Mouse (Mus musculus) layer of hippocampus, adult 8-10 months (tissue): ENCODE results near the gene Hist2h2ab. TPM values are rescaled to one million over a fixed set of nuclear protein-coding genes. Genes with fewer than 3 reads are reported as not detected.
A peak's percentile ranks its signal among the peaks of the same experiment; 100 is the strongest.
"Not testable (repeated sequence)": the region's sequence is repeated elsewhere in the genome, so short reads cannot be mapped to it uniquely, and the experiment has no call there.

ENCODE experiments used
- DNase-seq, 2 experiments: peaks; one replicate each; pipeline ENCODE4 v3.0.0; 2022; ENCODE audit warnings: low spot score in 2 of 2
- total RNA-seq, 4 experiments: library from RNA; stranded (reverse); gene quantifications; 2 replicates each; pipeline ENCODE4 v1.2.4; 2022

The Hist2h2ab gene
- total RNA-seq: 10 to 100 TPM in 1 of 4 experiments, 1 to 10 TPM in 3; 7.7 to 10.8 (median 8.0) TPM

DNA sequence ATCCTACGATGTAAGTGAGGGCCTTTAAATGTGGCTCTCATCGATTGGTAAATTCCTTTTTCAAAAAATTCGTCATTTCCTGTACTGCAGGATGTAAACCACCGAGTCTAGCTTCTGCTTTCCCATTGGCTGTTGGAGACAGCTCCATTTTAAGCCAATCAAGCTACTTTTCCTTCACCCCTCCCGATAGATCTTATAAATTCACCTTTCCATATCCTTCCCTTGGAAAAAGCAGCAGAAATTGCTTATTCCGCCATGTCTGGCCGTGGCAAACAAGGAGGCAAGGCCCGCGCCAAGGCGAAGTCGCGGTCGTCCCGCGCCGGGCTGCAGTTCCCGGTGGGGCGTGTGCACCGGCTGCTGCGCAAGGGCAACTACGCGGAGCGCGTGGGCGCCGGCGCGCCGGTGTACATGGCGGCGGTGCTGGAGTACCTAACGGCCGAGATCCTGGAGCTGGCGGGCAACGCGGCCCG is at the start of gene Hist2h2ab, which contains the start of gene Bola1:
Gene Hist2h2ab (plus strand): TSS at position 205 of the 470 bp plus-strand sequence.
Gene Bola1 (minus strand): TSS at position 49 of the 470 bp plus-strand sequence.
- DNase-seq: peak; percentile 74 to 82

DNA sequence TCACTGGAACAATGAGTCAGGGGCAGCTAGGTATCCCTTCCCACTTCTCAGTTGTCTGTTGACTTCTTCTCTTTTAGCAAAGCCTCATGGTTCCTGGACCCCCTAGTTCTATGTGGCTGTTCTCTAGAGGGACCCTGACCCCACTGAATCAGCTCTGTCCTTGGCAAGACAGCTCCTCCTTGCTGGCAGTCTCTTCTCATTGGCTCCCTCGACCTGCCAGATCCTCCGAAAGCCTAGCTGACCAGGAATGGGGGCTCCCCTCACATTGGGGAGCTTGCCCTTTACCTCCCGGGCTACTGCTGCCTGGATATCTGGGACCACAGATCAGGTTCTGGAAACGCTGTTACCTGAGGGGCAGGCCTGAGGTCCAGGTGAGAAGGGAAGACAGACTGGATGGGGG is 49.4 kb upstream of the Hist2h2ab start:
- DNase-seq: no peak

DNA sequence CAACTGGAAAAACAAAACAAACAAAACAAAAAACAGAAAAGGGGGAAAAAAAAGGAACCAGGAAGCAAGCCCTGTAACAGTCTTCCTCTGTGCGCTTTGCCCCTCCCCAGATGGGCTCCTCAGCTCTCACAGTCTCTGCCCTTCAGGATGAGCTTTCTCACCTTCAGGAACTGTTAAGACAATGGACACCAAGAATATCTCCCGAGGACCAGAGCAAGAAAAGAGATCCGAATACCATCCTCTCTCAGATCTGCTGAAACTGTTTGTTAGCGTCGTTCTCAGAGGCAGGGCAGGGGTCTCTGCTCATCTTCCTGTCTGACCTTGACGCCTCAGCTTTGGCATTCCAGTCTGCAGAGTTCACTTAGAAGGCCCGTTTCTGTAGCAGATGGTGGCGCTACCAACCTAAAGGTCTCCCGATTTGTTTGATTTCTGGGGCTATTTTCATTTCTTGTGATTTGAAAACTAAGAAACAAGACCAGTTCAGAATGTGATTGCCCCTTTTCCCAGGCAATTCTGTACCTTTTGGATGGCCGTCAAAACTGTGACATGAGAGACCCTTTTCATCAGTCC is 48.6 kb upstream of the Hist2h2ab start:
- DNase-seq: no peak

DNA sequence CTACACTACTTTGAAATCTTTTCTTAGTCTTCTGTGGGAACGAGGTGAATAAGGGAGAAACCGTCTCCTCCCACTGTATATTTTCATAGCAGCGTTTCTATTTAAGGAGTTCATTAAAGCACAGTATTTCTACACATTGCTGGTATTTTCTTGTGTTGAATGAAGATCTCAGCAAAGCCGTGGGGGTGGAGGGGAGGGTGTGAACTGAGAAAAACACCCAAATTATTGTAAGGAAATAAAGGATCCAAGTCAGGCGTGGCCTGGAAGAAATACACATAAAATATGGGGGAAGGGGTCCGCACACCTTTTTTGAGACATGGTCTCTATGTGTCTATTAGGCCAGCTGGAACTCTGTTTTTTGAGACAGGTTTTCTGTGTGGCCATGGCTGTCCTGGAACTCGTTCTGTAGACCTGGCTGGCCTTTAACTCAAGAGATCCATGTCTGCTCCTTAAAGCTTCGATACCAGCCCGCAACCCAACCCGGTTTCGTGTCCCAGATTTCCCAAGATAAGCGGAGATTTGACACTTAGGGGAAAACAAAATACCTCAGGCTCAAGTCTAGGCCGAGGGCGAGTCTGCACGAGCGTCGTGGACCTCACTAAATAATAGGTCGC is 48.0 kb upstream of the Hist2h2ab start:
- DNase-seq: no peak

DNA sequence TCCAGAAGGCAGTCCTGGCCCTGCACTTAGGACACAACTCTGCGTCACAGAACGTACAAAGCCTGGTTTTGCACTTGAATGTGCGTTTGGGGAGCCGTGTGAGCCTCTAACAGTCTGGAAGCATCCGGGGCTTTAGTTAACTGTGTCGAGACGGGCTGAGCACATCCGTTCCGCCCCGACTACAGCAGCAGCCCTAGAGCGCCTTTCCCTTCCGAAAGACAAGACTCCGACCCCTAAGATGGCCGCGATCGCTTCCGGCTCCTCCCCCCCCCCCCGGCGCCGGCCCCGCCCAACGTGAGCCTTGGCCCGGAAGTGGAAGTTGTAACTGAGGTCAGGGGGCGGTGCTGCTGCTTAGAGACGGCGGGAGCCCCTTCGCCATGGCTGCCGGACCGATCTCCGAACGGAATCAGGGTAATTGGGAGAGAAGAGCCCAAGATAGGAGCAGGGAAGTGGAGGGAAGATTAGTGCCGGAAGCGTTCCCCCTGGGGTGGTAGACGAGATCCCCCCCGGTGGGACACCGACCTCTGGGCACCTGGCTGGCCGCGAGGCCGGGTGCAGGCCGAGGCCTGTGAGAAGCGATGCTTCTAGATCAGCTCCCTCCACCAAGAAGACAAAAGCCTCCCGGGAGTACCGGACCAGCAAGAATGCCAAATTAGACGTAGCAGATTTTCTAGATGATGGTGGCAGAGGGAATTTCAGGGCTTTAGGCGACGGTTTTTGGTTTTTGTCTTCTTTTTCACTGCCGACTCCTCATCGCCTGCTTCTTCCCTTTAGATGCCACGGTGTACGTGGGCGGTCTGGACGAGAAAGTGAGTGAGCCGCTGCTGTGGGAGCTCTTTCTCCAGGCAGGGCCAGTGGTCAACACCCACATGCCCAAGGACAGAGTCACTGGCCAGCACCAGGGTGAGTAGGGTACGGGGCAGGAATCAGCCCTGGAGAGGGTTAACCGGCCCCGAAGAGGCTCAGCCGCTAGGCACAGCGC is 47.2 kb upstream of the Hist2h2ab start, which contains the start of gene Sf3b4:
Gene Sf3b4 (plus strand): TSS at position 136 of the 982 bp plus-strand sequence.
- DNase-seq: peak; percentile 84

DNA sequence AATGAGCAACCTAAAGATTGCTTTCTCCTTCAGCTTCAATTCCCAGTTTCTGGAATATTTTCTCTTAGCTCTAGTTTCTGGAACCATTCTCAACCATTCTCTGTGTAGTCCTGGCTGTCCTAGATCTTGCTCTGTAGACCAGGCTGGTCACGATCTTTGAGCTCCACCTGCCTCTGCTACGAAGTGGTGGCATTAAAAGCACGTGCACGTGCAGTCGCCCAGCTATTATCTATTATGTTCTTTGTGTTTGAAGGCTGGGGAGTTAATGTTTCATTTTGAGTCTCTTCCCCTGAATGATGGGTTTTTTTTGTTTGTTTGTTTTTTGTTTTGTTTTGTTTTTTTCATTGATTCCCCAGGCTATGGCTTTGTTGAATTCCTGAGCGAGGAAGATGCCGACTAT is 46.5 kb upstream of the Hist2h2ab start:
- DNase-seq: no peak

DNA sequence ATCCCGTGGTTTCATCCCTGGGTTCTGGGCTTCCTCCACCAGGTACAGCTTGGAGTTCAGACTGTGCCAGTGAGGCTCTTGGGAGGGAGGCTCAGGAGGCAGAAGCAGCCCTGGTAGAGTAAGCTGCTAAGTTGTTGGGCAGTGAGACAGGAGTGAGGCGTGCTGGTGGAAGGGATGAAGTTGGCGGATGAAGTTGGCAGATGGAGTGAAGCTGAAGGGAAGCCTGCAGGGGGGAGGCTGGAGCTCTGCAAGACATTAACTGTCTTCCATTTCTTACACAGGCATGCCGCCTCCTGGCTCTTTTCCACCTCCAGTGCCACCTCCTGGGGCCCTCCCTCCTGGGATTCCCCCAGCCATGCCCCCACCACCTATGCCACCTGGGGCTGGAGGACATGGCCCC is 45.6 kb upstream of the Hist2h2ab start:
- not testable (repeated sequence) for DNase-seq

DNA sequence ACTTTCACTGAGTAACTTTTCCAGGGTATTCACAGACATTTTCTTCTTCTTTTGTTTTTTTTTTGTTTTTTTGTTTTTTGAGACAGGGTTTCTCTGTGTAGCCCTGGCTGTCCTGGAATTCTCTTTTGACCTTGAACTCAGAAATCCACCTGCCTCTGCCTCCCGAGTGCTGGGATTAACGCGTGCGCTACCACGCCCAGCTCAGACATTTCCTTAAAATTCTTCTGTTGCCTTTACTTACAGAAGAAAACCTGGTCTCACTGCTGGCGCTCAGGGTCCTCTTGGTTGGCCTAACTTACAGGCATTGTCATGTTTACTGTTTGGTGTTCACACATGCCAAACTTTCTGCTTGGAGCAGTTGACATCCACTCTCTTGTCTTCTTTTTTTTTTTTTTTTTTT is 44.4 kb upstream of the Hist2h2ab start:
- DNase-seq: no peak

DNA sequence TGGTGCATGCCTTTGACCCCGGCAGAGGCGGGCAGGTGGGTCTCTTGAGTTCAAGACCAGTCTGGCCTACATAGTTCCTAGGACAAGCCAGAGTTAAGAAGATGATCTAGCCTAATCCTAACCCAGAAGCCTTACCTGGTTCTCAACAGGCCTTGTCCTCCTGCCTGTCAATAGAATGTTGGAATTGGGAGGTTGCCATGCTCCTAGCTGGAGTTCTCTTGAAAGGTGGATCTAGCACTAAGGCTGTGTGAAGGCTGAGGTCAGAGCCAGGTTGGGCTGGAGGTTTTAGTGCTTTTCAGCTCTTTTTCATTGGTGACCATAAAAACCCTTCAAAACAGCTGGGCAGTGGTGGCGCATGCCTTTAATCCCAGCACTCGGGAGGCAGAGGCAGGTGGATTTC is 41.2 kb upstream of the Hist2h2ab start:
- DNase-seq: no peak

DNA sequence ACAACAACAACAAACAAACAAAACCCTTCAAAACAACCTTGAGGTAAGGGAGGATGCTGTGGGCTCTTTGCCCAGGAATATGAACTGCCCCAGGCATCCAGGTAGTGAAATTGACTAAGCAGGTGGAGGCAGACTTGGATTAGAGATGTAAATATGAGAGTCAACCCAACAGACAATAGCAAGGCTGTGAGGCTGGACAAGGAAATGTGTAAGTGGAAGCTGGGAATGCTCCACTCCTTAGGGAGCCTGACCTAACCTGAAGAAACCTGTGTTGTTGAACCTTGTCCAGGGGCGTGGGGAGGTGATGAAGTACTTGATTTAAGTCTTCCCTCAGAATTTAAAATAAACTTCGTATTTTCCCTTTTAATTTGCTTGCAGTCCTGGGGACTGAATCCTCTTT is 40.8 kb upstream of the Hist2h2ab start:
- DNase-seq: no peak

DNA sequence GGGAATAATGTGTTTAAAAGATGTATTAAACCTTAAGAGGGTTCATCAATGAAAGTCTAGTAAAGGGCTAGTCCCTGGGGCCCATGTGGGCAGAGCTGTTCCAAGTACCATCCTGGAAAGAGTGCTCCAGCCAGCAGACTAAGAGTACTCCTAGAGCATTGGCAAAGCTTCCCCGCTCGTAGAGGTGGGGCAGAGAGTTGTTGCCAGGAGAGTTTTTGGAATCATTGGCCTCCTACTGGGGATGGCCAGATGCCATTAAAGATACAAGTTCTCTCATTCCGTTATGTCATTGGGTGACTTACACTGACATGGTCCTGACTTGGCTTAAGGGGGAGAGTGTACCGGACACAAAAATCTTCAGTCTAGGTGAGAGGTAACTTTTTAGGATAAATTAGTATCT is 40.1 kb upstream of the Hist2h2ab start:
- no peak for DNase-seq

DNA sequence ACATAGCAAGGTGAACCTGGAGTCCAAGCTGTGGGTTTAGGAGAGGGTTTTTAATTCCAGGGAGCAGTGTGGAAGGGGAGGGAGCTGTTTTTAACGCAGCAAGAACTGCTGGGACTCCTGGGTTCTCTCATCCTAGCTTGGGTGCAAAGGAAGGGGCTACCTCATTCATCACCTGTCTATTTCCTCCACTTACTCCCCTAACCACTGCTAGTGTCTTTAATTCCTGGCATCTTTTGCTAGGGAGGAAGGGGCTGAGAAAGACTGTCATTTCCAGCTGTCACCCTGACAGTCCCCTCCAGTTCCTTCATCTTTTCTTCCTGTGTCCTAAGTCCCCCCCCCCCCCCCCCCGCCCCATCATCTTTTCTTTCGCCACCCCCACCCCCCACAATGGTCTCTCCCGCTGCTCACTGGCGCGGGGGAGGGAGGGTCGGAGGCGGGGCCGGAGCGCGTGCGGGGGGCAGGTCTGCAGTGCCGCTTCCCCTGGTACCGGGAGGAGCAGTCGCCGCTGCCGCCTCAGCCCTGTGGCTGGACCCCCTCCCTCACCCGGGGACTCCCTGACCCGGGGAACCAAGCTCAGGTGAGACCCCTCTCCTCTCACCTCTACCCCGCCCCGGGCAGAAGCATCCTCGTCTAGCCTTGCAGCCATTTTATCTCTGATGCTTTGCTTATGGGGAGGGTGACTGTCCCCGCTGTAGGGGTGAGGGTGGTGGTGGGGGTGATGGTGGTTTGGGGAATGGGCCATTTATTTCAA is 38.8 kb upstream of the Hist2h2ab start, which contains the start of gene Sv2a:
Gene Sv2a (plus strand): TSS at position 425 of the 751 bp plus-strand sequence.
- peak in 1 of 2 experiments; percentile 63 for DNase-seq

DNA sequence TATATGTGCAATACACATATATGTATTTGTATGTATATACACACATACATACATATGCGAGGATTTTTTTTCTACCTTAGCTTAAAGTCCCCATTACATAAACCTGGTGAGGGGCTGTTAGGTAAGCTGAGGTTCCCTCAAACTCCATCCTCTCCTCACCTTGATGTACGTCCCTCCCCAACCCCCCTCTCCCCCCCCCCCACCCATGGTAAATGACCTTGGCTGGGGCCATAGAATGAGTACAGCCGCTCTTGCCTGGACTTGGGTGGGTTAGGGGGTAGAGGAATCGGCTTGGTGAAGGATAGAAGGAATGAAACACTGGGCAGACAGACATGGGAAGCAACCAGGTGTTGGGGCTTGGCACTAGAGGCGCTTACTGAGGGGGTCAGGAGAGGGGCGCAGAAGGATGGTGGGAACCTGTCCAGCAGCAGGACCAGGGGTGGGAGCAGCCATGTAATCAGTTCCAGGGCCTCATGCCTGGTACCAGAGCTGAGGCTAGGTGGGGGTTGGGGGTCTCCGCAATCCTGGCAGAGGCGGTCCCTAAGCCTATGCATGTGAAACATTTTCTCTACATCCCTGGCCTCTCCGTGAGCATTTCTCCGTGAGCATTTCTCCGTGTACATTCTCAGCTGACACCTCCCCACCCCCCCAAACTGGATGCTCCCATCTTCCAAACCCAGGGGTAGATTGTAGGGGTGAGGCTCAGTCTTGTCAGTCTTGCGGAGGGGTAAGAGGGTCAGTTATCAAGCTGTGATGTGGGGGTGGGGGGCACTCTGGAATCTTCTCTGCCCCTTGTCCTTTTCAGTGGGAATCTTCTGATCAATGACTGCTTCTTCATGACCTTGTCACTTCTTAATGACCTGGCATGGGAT is 37.9 kb upstream of the Hist2h2ab start:
- no peak for DNase-seq

DNA sequence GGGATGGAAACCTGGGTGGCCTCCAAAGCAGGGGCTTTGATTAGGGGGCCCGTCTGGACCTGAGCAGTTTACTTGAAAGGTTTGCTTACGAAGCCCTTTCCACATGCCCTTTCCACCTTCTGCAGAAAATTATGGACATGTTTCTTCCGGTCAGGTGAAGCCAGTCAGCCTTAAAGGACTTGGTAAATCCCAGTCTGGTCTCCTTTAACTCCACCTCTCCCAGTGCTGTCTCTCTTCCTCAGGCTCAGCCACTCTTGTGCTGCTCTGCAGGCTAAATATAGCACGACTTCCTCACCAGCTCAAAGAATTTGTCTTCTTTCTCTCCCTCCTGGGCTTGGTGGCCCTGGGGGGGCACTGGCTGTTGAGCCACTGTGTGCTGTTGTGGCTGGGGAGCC is 37.3 kb upstream of the Hist2h2ab start:
- no peak for DNase-seq

DNA sequence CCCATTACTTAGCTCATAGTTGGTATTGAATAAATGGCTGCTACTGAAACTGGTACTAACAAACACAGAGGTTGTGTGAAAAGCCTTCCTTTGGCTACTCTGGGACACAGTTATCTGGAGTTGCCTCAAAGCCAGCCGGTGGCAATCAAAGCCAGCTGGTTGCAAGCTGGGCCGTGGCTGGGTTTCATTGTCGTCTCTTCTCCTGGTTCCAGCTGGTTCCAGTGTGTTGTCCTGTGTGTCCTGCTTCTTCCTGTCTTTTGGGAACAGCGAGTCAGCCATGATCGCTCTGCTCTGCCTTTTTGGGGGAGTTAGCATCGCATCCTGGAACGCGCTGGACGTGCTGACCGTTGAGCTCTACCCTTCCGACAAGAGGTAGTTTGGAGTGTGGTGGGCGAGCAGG is 26.7 kb upstream of the Hist2h2ab start:
- DNase-seq: no peak

DNA sequence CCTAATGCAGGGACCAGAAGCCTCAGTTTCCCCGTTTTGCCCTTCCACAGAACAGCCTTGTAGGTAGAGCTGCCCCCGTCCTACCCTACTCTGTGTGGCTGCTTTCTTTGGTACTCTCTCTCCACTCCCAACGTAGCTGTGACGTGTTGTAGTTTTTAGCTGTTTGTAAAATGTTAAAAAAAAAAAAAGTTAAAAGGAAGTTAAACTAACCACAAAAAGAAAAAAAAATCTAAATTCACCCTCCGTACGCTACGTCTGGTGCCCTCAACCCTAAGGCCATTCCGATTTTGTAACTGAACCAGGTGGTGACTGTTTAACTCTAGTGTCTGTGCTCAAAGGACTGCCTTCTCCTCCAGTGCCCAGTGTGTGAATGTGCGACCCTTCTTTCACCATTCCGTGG is 24.7 kb upstream of the Hist2h2ab start:
- no peak for DNase-seq

DNA sequence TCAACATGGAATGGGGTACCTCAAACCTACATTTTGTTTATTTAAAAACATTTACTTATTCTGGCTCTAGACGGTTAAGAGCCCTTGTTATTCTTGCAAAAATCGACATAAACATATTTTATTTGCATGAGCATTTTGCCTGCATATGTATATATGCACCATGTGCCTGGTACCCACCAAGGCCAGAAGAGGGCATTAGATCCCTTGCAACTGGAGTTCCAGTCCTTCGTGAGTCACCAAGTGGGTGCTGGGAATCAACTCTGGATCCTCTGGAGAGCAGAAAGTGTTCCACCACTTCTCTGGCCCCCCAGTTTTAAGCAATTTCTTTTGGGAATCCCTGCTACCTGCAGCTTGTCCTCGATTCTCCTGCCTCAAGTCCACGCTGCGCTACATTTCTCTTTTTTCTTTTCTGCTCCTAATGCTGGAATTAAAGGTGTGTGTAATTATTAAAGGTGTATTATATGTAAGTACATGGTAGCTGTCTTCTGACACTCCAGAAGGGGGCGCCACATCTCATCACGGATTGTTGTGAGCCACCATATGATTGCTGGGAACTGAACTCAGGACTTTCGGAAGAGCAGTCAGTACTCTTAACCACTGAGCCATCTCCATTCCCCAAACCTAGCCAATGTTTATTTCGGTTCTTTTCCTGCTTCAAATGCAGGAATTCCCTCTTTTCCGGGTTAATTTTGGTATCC is 23.9 kb upstream of the Hist2h2ab start:
- no peak for DNase-seq

DNA sequence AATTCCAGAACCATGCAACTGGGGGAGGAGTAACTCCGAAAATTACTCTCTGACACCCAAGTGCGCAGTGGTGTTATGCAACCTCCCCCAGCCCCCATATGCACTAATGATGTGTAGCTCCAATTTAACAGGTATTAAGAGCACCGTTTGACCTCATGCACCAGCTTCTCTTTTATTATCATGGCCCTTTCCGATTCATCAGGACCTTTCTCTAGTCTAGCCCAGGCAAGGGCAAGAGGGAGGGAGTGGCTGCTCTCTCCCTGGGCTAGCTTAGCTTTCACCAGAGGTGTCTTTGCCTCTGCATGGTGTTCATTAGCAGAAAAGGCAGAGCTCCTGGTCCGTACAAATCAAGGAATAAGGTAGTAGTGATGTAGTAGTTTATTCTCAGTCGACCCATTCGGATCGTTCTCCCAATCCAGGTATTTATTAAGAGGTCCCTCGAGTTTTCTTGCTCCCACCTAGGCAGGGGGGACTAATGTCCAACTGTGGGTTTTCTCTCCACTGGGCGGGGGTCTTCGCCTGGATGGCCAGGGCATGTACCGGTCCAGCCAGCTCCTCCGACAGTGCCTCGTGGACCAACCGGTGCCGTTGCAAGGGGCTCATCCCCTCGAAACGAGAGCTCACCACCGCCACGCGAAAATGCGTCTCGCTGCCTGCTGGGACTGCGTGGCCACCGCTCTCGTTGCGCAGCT is 23.1 kb upstream of the Hist2h2ab start:
- DNase-seq: no peak
